Mouse (Mus musculus): Measurements from ENCODE around the gene Lmntd2. TPM values are rescaled to one million over a fixed set of nuclear protein-coding genes. Genes with fewer than 3 reads are reported as not detected.

Gene Lmntd2
- polyA plus RNA-seq, 1 experiment from 2014 or later, result 0.49 TPM

DNA sequence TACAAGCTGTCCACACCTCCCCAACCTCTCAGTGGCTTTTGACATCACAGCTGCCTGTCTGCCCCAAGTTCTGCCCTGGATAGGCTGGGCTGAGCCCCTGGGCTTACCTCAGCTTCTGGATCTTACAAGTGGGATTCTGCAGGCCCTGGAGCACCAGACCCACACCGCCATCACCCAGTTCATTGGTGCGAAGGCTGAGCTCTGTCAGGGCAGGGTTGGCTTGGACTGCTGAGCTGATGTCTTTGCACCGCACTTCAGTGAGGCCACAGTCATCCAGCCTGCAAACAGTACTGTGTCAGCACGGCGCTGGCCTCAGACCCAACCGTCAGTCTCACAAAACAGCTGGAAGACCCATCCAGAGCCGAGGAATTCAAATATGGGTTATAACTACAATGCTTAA is 49.5 kb downstream of the Lmntd2 start:
- DNase-seq, result peak; percentile 13
- no peaks in the 10 kb centered on the region for H3K27me3 ChIP-seq (ENCODE audit: insufficient read depth, low read length)
- no peak overlapping the region for H3K27ac ChIP-seq (ENCODE audit: low read depth)
- H3K4me1 ChIP-seq (ENCODE audit: insufficient read depth), result peaks cover 23% of the 10 kb centered on the region
- no peak overlapping the region for H3K9ac ChIP-seq (replicated peaks)
- H3K9me3 ChIP-seq (ENCODE audit: low read length), result no peaks in the 10 kb centered on the region
- WGBS (ENCODE audit: insufficient replicate concordance), result 92% methylated on average over 7 of the region's 7 CpGs
- ATAC-seq, result no peak
- TF ChIP-seq EP300 (IDR thresholded peaks at IDR 0.05; ENCODE audit: low read depth) (no peak), CTCF (IDR thresholded peaks at IDR 0.05; ENCODE audit: low read depth) (no peak)
- peaks cover 56% of the 10 kb centered on the region for H3K36me3 ChIP-seq (replicated peaks; ENCODE audit: insufficient read depth, low read length)
- no peak overlapping the region for H3K4me3 ChIP-seq (ENCODE audit: low read depth, low read length)
- no peak overlapping the region for H3K4me2 ChIP-seq (ENCODE audit: low read depth, low read length)

MicroRNAs encoded within 50 kb of the gene (microRNA counts, 519-probe panel; counts per million panel counts)
- microRNA mmu-miR-210, result 4,498 counts per million, percentile 51 among the panel's probes with 10 or more counts

Small RNAs within 50 kb of the gene (microRNA-seq; reads per million reads assigned to microRNA genes)
- 837 reads per million, percentile 70 among the genes with 10 or more reads in this experiment for gene Mir210

Other genes starting within 250 kb of the Lmntd2 start
- 33.4 and 38.6 TPM in 2 replicates for gene Ifitm1, start 246.9 kb downstream of the Lmntd2 start, polyA plus RNA-seq (2015; fragmentation: Nextera tagmentation; extraction: Ambion mirVana)
- 295 and 298 TPM in 2 replicates for gene Ifitm3, start 203.3 kb downstream of the Lmntd2 start, polyA plus RNA-seq (2015; fragmentation: Nextera tagmentation; extraction: Ambion mirVana)
- 53.6 and 54.4 TPM in 2 replicates for gene Ifitm6, start 196.2 kb downstream of the Lmntd2 start, polyA plus RNA-seq (2015; fragmentation: Nextera tagmentation; extraction: Ambion mirVana)
- not detected in 2 replicates for gene Gm17387, start 184.9 kb downstream of the Lmntd2 start, polyA plus RNA-seq (2015; fragmentation: Nextera tagmentation; extraction: Ambion mirVana)
- 0.15 and 0.34 TPM in 2 replicates for gene B4galnt4, start 153.0 kb downstream of the Lmntd2 start, polyA plus RNA-seq (2015; fragmentation: Nextera tagmentation; extraction: Ambion mirVana)
- gene Pkp3, start 135.9 kb downstream of the Lmntd2 start, polyA plus RNA-seq (2015; fragmentation: Nextera tagmentation; extraction: Ambion mirVana), result 1.4 and 1.5 TPM in 2 replicates
- 18.0 and 20.1 TPM in 2 replicates for gene Sigirr, start 113.5 kb downstream of the Lmntd2 start, polyA plus RNA-seq (2015; fragmentation: Nextera tagmentation; extraction: Ambion mirVana)
- 1.4 and 1.8 TPM in 2 replicates for gene Ano9, start 96.3 kb downstream of the Lmntd2 start, polyA plus RNA-seq (2015; fragmentation: Nextera tagmentation; extraction: Ambion mirVana)
- 57.9 and 71.0 TPM in 2 replicates for gene Ptdss2, start 91.7 kb downstream of the Lmntd2 start, polyA plus RNA-seq (2015; fragmentation: Nextera tagmentation; extraction: Ambion mirVana)
- 55.2 and 55.7 TPM in 2 replicates for gene Rnh1, start 41.2 kb downstream of the Lmntd2 start, polyA plus RNA-seq (2015; fragmentation: Nextera tagmentation; extraction: Ambion mirVana)
- gene Hras, start 20.1 kb downstream of the Lmntd2 start, polyA plus RNA-seq (2015; fragmentation: Nextera tagmentation; extraction: Ambion mirVana), result 44.0 and 46.2 TPM in 2 replicates
- 2.0 and 2.2 TPM in 2 replicates for gene Lrrc56, start 19.9 kb downstream of the Lmntd2 start, polyA plus RNA-seq (2015; fragmentation: Nextera tagmentation; extraction: Ambion mirVana)
- 24.9 and 27.3 TPM in 2 replicates for gene Rassf7, start 1.8 kb upstream of the Lmntd2 start, polyA plus RNA-seq (2015; fragmentation: Nextera tagmentation; extraction: Ambion mirVana)
- gene Phrf1, start 14.7 kb upstream of the Lmntd2 start, polyA plus RNA-seq (2015; fragmentation: Nextera tagmentation; extraction: Ambion mirVana), result 10.8 and 14.3 TPM in 2 replicates
- gene Irf7, start 52.4 kb upstream of the Lmntd2 start, polyA plus RNA-seq (2015; fragmentation: Nextera tagmentation; extraction: Ambion mirVana), result 22.9 and 25.4 TPM in 2 replicates
- 1.1 and 1.3 TPM in 2 replicates for gene Cdhr5, start 62.7 kb upstream of the Lmntd2 start, polyA plus RNA-seq (2015; fragmentation: Nextera tagmentation; extraction: Ambion mirVana)
- gene Sct, start 65.1 kb upstream of the Lmntd2 start, polyA plus RNA-seq (2015; fragmentation: Nextera tagmentation; extraction: Ambion mirVana), result not detected in 2 replicates
- not detected in 2 replicates for gene Drd4, start 77.9 kb upstream of the Lmntd2 start, polyA plus RNA-seq (2015; fragmentation: Nextera tagmentation; extraction: Ambion mirVana)
- gene Deaf1, start 113.6 kb upstream of the Lmntd2 start, polyA plus RNA-seq (2015; fragmentation: Nextera tagmentation; extraction: Ambion mirVana), result 10.7 and 11.9 TPM in 2 replicates
- 9.2 and 11.9 TPM in 2 replicates for gene Tmem80, start 113.7 kb upstream of the Lmntd2 start, polyA plus RNA-seq (2015; fragmentation: Nextera tagmentation; extraction: Ambion mirVana)
- 22.2 and 25.4 TPM in 2 replicates for gene Eps8l2, start 124.8 kb upstream of the Lmntd2 start, polyA plus RNA-seq (2015; fragmentation: Nextera tagmentation; extraction: Ambion mirVana)
- gene Taldo1, start 178.1 kb upstream of the Lmntd2 start, polyA plus RNA-seq (2015; fragmentation: Nextera tagmentation; extraction: Ambion mirVana), result 246 and 265 TPM in 2 replicates
- 17.4 and 18.2 TPM in 2 replicates for gene Gatd1, start 200.1 kb upstream of the Lmntd2 start, polyA plus RNA-seq (2015; fragmentation: Nextera tagmentation; extraction: Ambion mirVana)
- gene Cend1, start 215.4 kb upstream of the Lmntd2 start, polyA plus RNA-seq (2015; fragmentation: Nextera tagmentation; extraction: Ambion mirVana), result not detected in 2 replicates
- 38.4 and 41.6 TPM in 2 replicates for gene Slc25a22, start 223.8 kb upstream of the Lmntd2 start, polyA plus RNA-seq (2015; fragmentation: Nextera tagmentation; extraction: Ambion mirVana)
- 3.6 and 4.3 TPM in 2 replicates for gene Pidd1, start 229.9 kb upstream of the Lmntd2 start, polyA plus RNA-seq (2015; fragmentation: Nextera tagmentation; extraction: Ambion mirVana)
- 861 and 865 TPM in 2 replicates for gene Rplp2, start 233.3 kb upstream of the Lmntd2 start, polyA plus RNA-seq (2015; fragmentation: Nextera tagmentation; extraction: Ambion mirVana)
- gene Pnpla2, start 241.1 kb upstream of the Lmntd2 start, polyA plus RNA-seq (2015; fragmentation: Nextera tagmentation; extraction: Ambion mirVana), result 47.1 and 51.3 TPM in 2 replicates
- 6.3 and 7.3 TPM in 2 replicates for gene Cracr2b, start 247.0 kb upstream of the Lmntd2 start, polyA plus RNA-seq (2015; fragmentation: Nextera tagmentation; extraction: Ambion mirVana)

Data from liver, postnatal 0 days (tissue).